Mouse (Mus musculus) midbrain, embryonic 11.5 days (tissue): ENCODE measurements at regions not wholly inside any gene's neighbourhood (a gene's known extent, or its start where the extent isn't known, plus 50 kb on each side); places are given as distances from the start of the nearest gene placed in this dataset.
"Not testable (repeated sequence)": the region's sequence is repeated elsewhere in the genome, so short reads cannot be mapped to it uniquely, and the experiment has no call there.

Experiments
- ATAC-seq: fragments of 200-750 bp; cut with Nextera tagmentation; 2 replicates; pipeline ENCODE4 v1.8.0; 2017; ENCODE audit warnings: moderate TSS enrichment, moderate library complexity; ENCODE audit not compliant: low FRiP score
- DNase-seq: peaks from one replicate; pipeline ENCODE4 v3.0.0; 2015; ENCODE audit warnings: low spot score; ENCODE audit errors: missing footprints
- H3K27ac ChIP-seq: fragments of 300-500 bp; sonication (generic); 2 replicates; pipeline ENCODE4 v1.5.1; 2014; ENCODE audit warnings: low read depth, low read length
- H3K27me3 ChIP-seq: fragments of 300-500 bp; sonication (generic); 2 replicates; pipeline ENCODE4 v1.6.1; 2014; ENCODE audit warnings: mild to moderate bottlenecking, low read length, moderate library complexity, mixed read lengths; ENCODE audit not compliant: control insufficient read depth, insufficient read depth
- H3K36me3 ChIP-seq: fragments of 300-500 bp; sonication (generic); 2 replicates; pipeline ENCODE4 v1.6.1; 2014; ENCODE audit warnings: mild to moderate bottlenecking, low read length, moderate library complexity, mixed read lengths; ENCODE audit not compliant: control insufficient read depth, insufficient read depth
- H3K4me1 ChIP-seq: fragments of 300-500 bp; sonication (generic); 2 replicates; pipeline ENCODE4 v1.6.1; 2014; ENCODE audit warnings: low read length; ENCODE audit not compliant: control insufficient read depth, insufficient read depth
- H3K4me2 ChIP-seq: fragments of 300-500 bp; sonication (generic); 2 replicates; pipeline ENCODE4 v1.6.1; 2014; ENCODE audit warnings: mild to moderate bottlenecking, moderate library complexity
- H3K4me3 ChIP-seq: fragments of 300-500 bp; sonication (generic); 2 replicates; pipeline ENCODE4 v1.5.1; 2014; ENCODE audit warnings: low read depth, low read length
- H3K9ac ChIP-seq: fragments of 300-500 bp; sonication (generic); 2 replicates; pipeline ENCODE4 v1.6.1; 2014; ENCODE audit warnings: low read length
- H3K9me3 ChIP-seq: fragments of 300-500 bp; sonication (generic); 2 replicates; pipeline ENCODE4 v1.6.1; 2016; ENCODE audit warnings: low read length; ENCODE audit not compliant: control insufficient read depth
- WGBS: fragments of 180-500 bp; shearing (Covaris S2); extraction: QIAGEN DNeasy Blood & Tissue Kit; methylation state at CpG from one replicate; pipeline ENCODE4 v1.1.7; 2014; 5-methylcytosine and 5-hydroxymethylcytosine counted together

GRCm38 (mm10) chr7:60733331-60733994, 593.4 kb upstream of the Snrpn start:
- Histone ChIP-seq H3K4me3 (peak overlapping the region; percentile 7; the same call in 1 of the 2 replicates), H3K4me2 (peak overlapping the region; percentile 19; the same call in 1 of the 2 replicates)
- ATAC-seq = peak; percentile 82; the same call in 1 of the 2 replicates
- not testable (repeated sequence) for H3K27me3 ChIP-seq, DNase-seq, H3K9ac ChIP-seq, H3K27ac ChIP-seq, H3K4me1 ChIP-seq, H3K36me3 ChIP-seq, H3K9me3 ChIP-seq
- 58% methylated on average over 20 of the region's 20 CpGs for WGBS

GRCm38 (mm10) chr7:60728108-60728721, 588.2 kb upstream of the Snrpn start:
- peak; percentile 63; the same call in 1 of the 2 replicates for ATAC-seq
- not testable (repeated sequence) for H3K27me3 ChIP-seq, H3K4me2 ChIP-seq, H3K9me3 ChIP-seq, H3K9ac ChIP-seq, H3K4me1 ChIP-seq, H3K4me3 ChIP-seq, H3K36me3 ChIP-seq, H3K27ac ChIP-seq
- WGBS = 18% methylated on average over 5 of the region's 5 CpGs
- DNase-seq = peak; percentile 96
